Mouse (Mus musculus) lung, postnatal 0 days (tissue): ENCODE data around the gene Klhl9. TPM values are rescaled to one million over a fixed set of nuclear protein-coding genes. Genes with fewer than 3 reads are reported as not detected.
"Not testable (repeated sequence)": the region's sequence is repeated elsewhere in the genome, so short reads cannot be mapped to it uniquely, and the experiment has no call there.

ENCODE experiments used
- ATAC-seq: fragments of 200-750 bp; cut with Nextera tagmentation; 2 replicates; pipeline ENCODE4 v1.8.0; 2017; ENCODE audit warnings: moderate library complexity
- DNase-seq: peaks from one replicate; pipeline ENCODE4 v3.0.0-alpha.2; 2016; ENCODE audit warnings: low spot score
- H3K27ac ChIP-seq: fragments of 300-500 bp; sonication (generic); 2 replicates; pipeline ENCODE4 v1.5.1; 2014; ENCODE audit warnings: antibody characterized with exemption, mild to moderate bottlenecking, low read length, mixed read lengths
- H3K27me3 ChIP-seq: fragments of 300-500 bp; sonication (generic); replicated peaks from 2 replicates; pipeline ENCODE4 v1.6.1; 2014; ENCODE audit warnings: low read length, mixed read lengths; ENCODE audit not compliant: insufficient read depth
- H3K36me3 ChIP-seq: fragments of 300-500 bp; sonication (generic); 2 replicates; pipeline ENCODE4 v1.6.1; 2014; ENCODE audit warnings: low read length, mixed read lengths; ENCODE audit not compliant: insufficient read depth
- H3K4me1 ChIP-seq: fragments of 300-500 bp; sonication (generic); 2 replicates; pipeline ENCODE4 v1.6.1; 2014; ENCODE audit warnings: antibody characterized with exemption, low read depth, low read length, mixed read lengths; ENCODE audit not compliant: insufficient read depth
- H3K4me2 ChIP-seq: fragments of 300-500 bp; sonication (generic); replicated peaks from 2 replicates; pipeline ENCODE4 v1.6.1; 2014; ENCODE audit warnings: low read depth, mild to moderate bottlenecking, low read length, moderate library complexity, mixed read lengths
- H3K4me3 ChIP-seq: fragments of 300-500 bp; sonication (generic); 2 replicates; pipeline ENCODE4 v1.5.1; 2014; ENCODE audit warnings: low read depth, low read length
- H3K9ac ChIP-seq: fragments of 300-500 bp; sonication (generic); replicated peaks from 2 replicates; pipeline ENCODE4 v1.6.1; 2014; ENCODE audit warnings: low read depth, mild to moderate bottlenecking
- H3K9me3 ChIP-seq: fragments of 300-500 bp; sonication (generic); 2 replicates; pipeline ENCODE4 v1.6.1; 2016; ENCODE audit warnings: low read length, mixed read lengths
- CTCF ChIP-seq: IDR thresholded peaks from 2 replicates; pipeline ENCODE4 v1.5.1; 2016; ENCODE audit warnings: antibody characterized with exemption, mild to moderate bottlenecking
- EP300 ChIP-seq: IDR thresholded peaks from 2 replicates; pipeline ENCODE4 v1.6.1; 2016; ENCODE audit warnings: antibody characterized with exemption, mild to moderate bottlenecking, control low read depth
- WGBS: fragments of 180-500 bp; shearing (Covaris S2); extraction: QIAGEN DNeasy Blood & Tissue Kit; methylation state at CpG from one replicate; pipeline ENCODE4 v1.1.7; 2014; 5-methylcytosine and 5-hydroxymethylcytosine counted together
- polyA plus RNA-seq: library from polyadenylated mRNA; unstranded; fragments of >200 nt; fragmentation: Nextera tagmentation; extraction: Ambion mirVana; gene quantifications from 2 replicates; pipeline ENCODE4 v1.2.1, GENCODE M21; 2015

Klhl9 gene
- polyA plus RNA-seq, 1 experiment from 2014 or later: 54.1 TPM

DNA sequence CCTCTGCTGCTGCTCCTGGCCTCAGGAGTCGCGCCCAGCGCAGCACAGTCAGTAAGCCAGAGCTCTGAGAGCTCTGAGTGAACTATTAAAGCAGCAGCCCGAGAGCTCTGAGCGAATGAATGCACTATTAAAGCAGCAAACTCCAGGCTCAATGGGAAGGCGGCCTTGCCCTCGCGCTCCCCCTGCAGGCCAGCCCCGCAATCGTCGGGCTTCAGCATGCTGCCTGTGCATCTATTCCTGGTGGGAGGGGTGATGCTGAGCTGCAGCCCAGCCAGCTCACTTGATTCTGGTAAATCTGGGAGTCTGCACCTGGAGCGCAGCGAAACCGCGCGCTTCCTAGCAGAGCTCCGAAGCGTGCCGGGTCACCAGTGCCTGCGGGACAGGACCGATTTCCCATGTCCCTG is 35.4 kb upstream of the Klhl9 start:
- TF ChIP-seq CTCF: peak; percentile 73
- not testable (repeated sequence) for H3K27me3 ChIP-seq, H3K36me3 ChIP-seq, H3K9me3 ChIP-seq, H3K4me1 ChIP-seq
- ATAC-seq (peak; percentile 100), DNase-seq (peak; percentile 96)
- Histone ChIP-seq H3K27ac (peak overlapping the region; percentile 86), H3K4me2 (peak overlapping the region; percentile 48), H3K9ac (peak overlapping the region; percentile 23; the same call in 1 of the 2 replicates), H3K4me3 (peak overlapping the region; percentile 40)
- WGBS: 1% methylated on average over 17 of the region's 21 CpGs

GRCm38 (mm10) chr4:88756581-88757513 is 34.6 kb upstream of the Klhl9 start:
- peak overlapping the region; percentile 23 for H3K9ac ChIP-seq
- peak overlapping the region; percentile 86 for H3K27ac ChIP-seq
- ATAC-seq, H3K4me1 ChIP-seq, H3K36me3 ChIP-seq, H3K9me3 ChIP-seq, H3K27me3 ChIP-seq: not testable (repeated sequence)
- WGBS: 6% methylated on average over 28 of the region's 31 CpGs
- H3K4me2 ChIP-seq: peak overlapping the region; percentile 48
- peak overlapping the region; percentile 40 for H3K4me3 ChIP-seq
- peak; percentile 13 for DNase-seq

DNA sequence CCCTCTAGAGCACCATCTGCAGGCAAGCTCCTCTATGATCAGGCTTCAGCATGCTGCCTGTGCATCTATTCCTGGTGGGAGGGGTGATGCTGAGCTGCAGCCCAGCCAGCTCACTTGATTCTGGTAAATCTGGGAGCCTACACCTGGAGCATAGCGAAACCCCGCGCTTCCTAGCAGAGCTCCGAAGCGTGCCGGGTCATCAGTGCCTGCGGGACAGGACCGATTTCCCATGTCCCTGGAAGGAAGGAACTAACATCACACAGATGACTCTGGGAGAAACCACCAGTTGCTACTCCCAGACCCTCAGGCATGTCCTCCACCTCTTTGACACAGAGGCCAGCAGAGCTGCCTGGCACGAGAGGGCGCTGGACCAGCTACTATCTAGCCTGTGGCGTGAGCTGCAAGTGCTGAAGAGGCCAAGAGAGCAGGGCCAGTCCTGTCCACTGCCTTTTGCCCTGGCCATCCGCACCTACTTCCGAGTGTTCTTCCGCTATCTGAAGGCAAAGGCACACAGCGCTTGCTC is 32.6 kb upstream of the Klhl9 start, which contains the start of gene Gm13271:
Gene Gm13271 (plus strand): TSS at position 51 of the 523 bp plus-strand sequence.
- H3K4me1 ChIP-seq, H3K27ac ChIP-seq, H3K4me3 ChIP-seq, H3K27me3 ChIP-seq, ATAC-seq, H3K36me3 ChIP-seq, H3K4me2 ChIP-seq, DNase-seq, H3K9ac ChIP-seq, H3K9me3 ChIP-seq: not testable (repeated sequence)
- 73% methylated on average over 12 of the region's 15 CpGs for WGBS
- peak; percentile 23; the same call in 1 of the 2 replicates for TF ChIP-seq CTCF

DNA sequence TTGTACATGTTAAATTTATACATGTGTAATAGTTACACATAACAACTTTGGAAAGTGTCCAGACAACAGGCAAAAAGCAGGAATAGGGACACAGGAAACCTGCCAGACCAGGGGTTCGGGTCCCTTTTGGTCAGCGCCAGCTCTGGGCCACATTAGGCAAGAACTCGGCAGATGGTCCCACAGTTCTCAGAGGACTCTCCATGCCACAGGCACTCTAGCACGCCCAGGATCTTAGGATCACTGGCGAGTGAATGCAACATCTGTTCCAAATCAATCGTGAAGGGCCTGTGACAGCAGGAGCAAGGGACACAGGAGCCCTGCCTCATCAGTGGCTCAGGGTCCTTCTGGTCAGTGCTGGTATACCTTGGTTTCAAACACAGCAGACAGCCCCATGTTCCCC is 27.7 kb upstream of the Klhl9 start:
- ATAC-seq: no peak

GRCm38 (mm10) chr4:88744207-88744606 is 21.9 kb upstream of the Klhl9 start:
- DNase-seq (no peak), ATAC-seq (no peak)
- H3K4me2 ChIP-seq: no peak overlapping the region
- 58% methylated on average over 3 of the region's 3 CpGs for WGBS
- H3K4me3 ChIP-seq: no peak overlapping the region
- H3K27ac ChIP-seq: no peak overlapping the region
- no peaks in the 10 kb centered on the region for H3K9me3 ChIP-seq
- no peaks in the 10 kb centered on the region for H3K4me1 ChIP-seq
- no peaks in the 10 kb centered on the region for H3K36me3 ChIP-seq
- TF ChIP-seq CTCF: peak; percentile 26; the same call in 1 of the 2 replicates
- TF ChIP-seq EP300: no peak
- no peak overlapping the region for H3K9ac ChIP-seq
- H3K27me3 ChIP-seq: no peaks in the 10 kb centered on the region

More for the DNA sequence above, 27.7 kb upstream of the Klhl9 start:
- TF ChIP-seq CTCF (no peak), EP300 (no peak)
- no peaks in the 10 kb centered on the region for H3K4me1 ChIP-seq
- H3K36me3 ChIP-seq: no peaks in the 10 kb centered on the region
- no peak overlapping the region for H3K27ac ChIP-seq
- DNase-seq: no peak
- no peak overlapping the region for H3K9ac ChIP-seq
- WGBS: 55% methylated on average over 6 of the region's 6 CpGs
- H3K4me3 ChIP-seq: no peak overlapping the region
- no peaks in the 10 kb centered on the region for H3K9me3 ChIP-seq
- no peak overlapping the region for H3K4me2 ChIP-seq
- no peaks in the 10 kb centered on the region for H3K27me3 ChIP-seq

DNA sequence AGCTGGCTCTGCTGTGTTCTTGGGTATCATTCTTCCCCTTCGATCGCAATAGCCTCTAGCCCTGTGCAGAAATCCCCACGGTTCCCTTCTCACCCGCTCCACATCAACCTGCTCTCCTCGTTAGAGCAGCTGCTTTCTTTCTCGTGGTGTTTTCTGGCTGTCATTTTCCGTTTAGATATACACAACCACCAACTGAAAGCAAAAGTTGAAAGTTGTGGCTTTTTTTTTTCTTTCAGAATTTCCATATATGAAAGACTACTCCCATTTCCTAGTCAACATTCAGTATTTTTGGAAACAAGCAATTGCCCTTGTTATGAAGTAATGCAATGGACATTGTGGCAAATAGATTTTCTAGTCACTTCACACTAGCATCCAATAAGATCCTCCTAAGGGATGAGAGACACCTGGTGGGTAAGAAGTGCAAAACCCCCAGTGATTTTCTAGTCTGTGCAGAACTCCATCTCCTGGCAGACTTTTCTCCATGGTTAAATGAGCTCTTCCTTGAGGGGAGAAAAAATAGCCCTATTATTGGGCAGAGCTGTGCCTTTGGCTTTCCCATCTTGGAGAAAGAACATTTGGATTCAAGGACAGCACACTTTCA is 20.6 kb upstream of the Klhl9 start:
- Histone ChIP-seq H3K4me1 (no peaks in the 10 kb centered on the region), H3K27me3 (no peaks in the 10 kb centered on the region), H3K4me2 (no peak overlapping the region), H3K27ac (no peak overlapping the region), H3K36me3 (no peaks in the 10 kb centered on the region), H3K9ac (no peak overlapping the region), H3K4me3 (no peak overlapping the region), H3K9me3 (no peaks in the 10 kb centered on the region)
- 61% methylated on average over 7 of the region's 7 CpGs for WGBS
- DNase-seq (no peak), ATAC-seq (no peak)
- TF ChIP-seq CTCF (peak; percentile 35), EP300 (no peak)
